Mouse (Mus musculus): Measurements from ENCODE around the gene Gtse1.

DNA sequence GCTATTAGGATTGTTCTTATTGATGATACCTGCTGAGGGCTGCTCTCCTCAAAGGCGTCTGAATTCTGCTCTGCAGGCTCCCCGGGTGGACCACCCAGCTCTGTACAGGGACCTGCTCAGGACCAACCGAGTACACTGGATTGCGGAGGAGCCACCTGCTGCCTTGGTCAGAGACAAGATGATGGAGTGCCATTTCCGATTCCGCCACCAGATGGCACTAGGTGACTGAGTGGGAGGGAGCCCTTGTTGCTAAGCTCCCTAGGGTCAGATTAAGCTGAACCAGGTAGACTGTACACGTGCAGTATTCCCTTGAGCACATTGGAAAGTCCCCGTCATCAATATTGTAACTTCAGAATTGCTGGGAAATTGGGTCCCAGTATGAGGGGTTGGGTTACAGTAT lies 36.7 kb downstream of the Gtse1 start:
- TF ChIP-seq POLR2A (IDR thresholded peaks at IDR 0.05; ENCODE audit: borderline replicate concordance, low read depth, low read length) (no peak), CTCF (IDR thresholded peaks at IDR 0.05; ENCODE audit: low read depth, low read length) (peak; percentile 84)
